Mouse (Mus musculus) embryo, embryonic 9.5 days (tissue): ENCODE results near the gene Ighmbp2.
"Not testable (repeated sequence)": the region's sequence is repeated elsewhere in the genome, so short reads cannot be mapped to it uniquely, and the experiment has no call there.

Experiments used
- DNase-seq: peaks from one replicate; pipeline ENCODE4 v3.0.0-alpha.2; 2017; ENCODE audit errors: extremely low spot score

The Ighmbp2 gene

DNA sequence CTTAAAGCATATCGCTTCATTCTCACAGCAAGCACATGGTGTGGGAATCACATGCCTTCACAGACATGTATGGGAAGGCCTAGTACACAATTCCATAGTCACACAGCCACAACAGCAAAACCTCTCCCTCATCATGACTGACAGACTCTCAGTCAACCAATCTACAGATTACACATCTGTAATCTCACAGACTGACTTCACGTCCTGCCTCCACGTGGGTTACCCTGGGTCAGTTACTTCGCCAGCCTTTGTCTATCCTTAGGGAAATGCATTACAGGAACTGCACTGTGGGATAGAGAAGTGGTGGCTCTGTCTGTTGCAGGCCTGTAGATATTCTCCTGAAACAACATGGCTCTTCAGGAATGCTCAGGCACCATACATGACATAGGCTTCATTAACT is 931 bp downstream of the Ighmbp2 start:
- DNase-seq = no peak

DNA sequence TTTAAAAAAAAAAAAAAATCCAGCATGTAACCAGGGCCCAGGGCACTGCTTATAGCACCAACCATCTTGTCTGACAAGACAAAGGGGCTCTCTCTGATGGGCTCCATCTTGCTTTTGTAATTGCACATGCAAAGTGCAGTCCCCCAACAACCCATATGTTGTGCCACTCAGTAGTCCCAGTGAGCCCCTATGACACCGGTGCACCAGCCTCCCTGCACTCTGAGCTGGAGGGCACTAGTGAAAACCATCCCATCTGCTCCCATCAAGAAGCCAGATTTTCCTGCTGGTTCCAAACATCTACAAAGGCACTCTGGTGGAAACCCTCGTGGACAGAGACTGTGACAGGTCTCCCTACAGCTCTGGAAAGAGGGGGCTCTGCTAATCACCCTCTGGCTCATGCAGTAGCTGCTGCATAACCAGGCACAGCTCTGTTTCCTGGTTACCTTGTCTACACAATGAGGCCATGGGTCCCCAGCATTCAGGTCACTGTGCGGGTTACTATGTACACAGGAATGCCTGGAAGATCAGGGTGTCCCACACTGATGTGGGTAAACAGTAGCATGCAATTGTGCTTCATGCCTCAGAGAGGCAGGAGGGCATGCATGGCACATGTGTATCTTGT is 7.0 kb downstream of the Ighmbp2 start:
- DNase-seq = no peak

GRCm38 (mm10) chr19:3273331-3273730 is 9.5 kb downstream of the Ighmbp2 start:
- no peak for DNase-seq

GRCm38 (mm10) chr19:3271366-3271765 is 11.5 kb downstream of the Ighmbp2 start:
- no peak for DNase-seq

DNA sequence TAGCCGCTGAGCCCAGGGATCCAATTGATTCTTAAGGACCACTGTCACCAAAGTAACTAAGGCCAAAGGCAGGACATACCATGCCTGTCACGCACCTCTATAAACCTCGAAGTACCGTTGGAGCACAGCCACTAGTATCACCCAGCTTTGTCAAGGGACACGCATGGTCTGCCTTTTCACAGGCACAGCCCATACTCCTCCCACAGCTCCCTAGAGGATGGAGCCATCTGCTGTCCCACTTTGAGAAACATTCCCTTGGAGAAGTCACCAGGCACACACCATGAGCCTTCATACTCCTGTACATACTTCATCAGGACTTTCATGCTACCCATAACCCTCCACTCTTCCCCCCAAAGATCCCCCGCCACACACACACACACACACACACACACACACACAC is 13.0 kb downstream of the Ighmbp2 start:
- no peak for DNase-seq

- DNase-seq = no peak
These were observed 13.5 kb downstream of the Ighmbp2 start for GRCm38 (mm10) chr19:3269279-3269678.

DNA sequence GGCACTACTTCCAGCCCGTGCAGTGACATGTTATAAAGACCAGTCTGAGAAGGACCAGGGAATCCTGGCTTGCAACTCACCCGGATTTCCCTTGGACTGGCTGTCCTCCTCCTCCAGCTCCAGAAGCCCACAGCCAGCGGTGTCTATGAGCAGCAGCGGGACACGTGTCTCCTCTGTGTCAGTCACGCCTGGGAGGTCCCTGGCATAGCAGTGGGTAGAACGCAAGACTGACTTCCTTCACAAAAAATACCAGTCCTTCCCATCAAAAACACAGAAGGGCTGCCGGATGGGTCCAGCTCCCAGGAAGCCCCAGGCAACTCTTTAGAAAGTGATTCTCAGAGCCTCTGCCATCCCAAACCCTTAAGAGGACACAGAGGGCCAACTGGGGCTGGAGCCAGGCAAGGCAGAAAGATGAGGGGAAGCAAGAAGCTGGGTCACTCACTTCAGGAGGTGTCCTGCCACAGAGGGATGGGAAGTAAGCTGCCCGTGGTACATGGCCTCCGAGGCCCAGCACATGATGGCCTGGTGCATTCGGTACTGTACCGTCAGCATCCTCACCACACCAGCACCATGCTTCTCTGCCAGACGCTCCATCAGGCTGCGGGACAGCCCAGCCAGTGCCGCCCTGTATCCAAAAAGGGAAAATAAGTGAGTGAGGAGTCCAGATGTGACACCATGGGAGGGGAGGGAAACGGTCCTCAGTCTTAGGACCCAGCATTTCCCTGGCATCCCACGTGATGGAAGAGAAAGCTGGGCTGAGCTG is 14.4 kb downstream of the Ighmbp2 start:
- DNase-seq = no peak

DNA sequence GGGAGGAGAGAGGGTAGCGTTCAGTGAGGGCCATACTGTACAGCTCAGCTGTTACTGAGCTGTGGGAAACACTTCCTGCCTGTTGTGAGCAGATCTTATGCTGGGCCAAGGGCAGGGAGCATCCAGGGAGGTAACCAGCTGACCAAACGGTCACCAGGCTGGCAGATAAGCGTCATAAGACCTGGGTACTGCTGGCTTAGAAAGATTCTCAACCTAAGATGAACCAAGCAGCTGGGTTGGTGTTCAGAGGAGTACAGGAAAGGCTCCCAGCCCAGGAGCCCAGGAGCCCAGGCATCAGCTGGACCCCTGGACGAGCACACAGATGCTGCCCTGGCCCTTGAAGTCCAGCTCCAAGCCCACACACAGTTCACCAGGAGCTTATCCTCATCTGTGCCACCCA is 15.5 kb downstream of the Ighmbp2 start:
- no peak for DNase-seq

DNA sequence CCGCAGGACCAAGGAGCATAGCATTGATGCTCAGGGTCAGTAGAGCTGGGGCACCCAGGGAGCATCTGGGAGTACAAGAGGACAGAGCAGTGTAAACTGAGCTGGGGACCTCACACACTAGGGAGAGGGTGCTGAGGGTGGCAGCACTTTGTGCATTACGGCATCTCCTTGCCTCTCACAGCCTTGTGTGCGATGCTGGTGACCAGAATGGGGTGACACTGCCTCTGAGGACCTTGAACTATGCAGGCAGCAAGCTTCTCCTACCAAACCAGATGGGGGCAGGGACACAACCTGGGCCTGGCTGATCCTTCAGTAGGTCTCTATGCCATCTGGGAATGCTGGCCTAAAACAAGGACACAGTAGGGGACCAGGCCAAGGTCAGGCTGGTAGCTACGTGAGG is 16.1 kb downstream of the Ighmbp2 start:
- no peak for DNase-seq

DNA sequence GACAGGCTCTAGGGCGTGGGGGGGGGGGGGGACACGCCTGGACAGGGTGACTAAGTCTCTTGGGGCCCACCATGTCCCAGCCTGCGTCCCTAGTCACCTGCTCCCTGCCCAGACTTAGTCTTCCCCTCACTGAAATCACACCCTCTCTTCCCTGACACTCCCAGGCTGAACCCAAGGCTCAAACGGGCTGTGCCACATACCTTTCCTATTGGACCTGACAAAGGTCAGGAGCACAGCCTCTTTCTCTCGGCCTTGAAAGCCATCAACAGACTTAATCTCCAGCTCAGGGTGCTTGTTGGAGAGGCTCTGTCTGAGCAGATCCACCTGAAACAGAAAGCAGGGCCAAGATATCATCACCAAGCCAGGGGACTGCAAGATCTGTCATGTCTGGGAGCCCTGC is 16.7 kb downstream of the Ighmbp2 start:
- no peak for DNase-seq

DNA sequence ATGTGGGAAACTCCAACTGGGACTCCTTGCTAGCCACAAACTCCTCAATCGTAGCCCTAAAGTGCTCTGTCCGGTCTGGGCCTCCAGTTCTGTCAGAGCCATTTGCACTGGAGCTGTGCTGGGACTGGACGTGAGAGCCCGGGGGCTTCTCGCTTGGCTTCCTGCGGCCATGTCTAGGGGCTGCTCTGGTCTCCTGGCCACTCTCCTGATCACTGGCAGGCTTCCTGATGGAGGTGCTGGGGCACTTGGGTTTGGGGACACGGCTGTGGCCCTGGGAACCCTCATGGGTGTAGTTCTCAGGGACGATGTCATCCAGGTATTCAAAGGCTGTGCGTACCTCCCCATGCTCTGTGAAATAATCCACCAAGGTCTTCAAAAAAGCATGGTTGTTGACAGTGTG is 17.6 kb downstream of the Ighmbp2 start:
- no peak for DNase-seq

GRCm38 (mm10) chr19:3264348-3264747 is 18.5 kb downstream of the Ighmbp2 start:
- no peak for DNase-seq

DNA sequence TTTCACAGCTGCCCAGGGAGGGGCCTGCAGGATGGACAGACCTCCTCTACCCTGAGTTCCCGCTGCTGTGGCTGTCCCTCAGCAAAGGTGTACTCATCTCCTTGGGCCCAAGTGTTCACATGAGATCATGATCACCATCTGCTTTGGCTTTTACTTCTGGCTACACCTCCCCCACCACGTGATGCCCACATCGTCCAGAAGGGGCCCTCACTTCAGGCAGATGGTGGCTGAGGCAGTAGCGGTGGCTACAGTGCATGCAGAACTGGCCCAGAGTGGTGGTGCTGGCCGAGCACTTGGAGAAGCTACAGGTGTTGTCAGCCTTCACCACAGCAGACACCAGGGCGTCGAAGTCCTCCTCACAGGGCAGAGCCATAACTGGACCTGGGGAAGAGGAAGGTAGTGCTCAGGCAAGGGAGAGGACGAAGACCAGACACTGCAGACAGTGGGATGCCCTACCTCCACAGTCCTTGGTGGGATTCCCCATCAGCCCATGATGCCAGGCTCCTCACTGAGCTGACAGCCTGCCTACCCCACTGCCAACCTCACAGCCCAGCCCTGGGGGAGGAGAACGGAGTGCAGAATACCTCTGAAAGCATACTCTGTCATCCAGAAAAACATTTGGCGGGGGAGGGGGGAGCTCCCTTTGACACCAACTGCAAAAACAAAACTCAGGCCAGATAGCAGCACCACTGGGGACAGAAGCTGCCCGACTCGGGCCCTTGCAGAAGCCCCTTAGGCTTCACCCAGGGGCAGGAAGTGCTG is 20.9 kb downstream of the Ighmbp2 start:
- DNase-seq = no peak

GRCm38 (mm10) chr19:3261336-3261735 is 21.5 kb downstream of the Ighmbp2 start:
- no peak for DNase-seq

GRCm38 (mm10) chr19:3260591-3260990 is 22.2 kb downstream of the Ighmbp2 start:
- DNase-seq = no peak

DNA sequence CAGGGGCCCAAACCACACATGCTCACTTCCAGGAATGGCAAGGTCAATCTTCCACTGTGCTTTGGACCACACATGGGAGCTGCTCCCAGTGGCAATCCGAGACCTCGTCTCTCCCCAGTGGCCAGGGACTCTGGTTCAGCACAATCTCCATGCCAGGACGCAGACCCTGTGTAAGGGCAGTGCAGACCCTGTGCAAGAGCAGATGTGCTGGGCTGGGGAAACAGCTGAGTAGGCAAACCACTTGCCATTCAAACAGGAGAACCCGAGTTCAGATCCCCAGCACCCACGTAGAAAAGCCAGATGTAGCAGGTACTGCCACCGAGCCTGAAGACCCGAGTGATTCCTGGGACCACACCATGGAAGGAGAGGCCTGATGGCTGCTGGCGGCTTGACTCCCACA is 22.8 kb downstream of the Ighmbp2 start:
- no peak for DNase-seq

GRCm38 (mm10) chr19:3225261-3225660 is 57.6 kb downstream of the Ighmbp2 start:
- not testable (repeated sequence) for DNase-seq

GRCm38 (mm10) chr19:3214937-3215336 is 67.9 kb downstream of the Ighmbp2 start:
- DNase-seq = not testable (repeated sequence)
